In the genomic region with DNA sequence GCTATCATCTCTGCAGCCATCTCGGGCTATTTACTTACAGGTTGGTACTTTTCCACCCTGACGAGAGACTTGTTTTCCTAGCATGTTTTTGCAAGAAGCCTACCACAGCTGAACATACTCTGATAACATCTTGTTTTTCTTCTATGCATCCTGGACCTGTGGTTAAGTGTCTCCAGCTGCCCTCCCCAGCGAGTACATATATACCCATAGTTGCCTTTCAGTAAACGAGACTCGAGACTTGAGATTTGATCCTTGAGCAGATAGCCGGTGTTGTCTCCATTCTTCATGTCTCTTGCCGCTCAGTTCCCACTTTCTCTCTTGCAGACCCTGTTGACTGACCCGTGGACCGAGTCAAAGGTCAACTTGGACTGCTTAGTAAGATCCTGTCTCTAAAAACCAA, we compare ENCODE assay signal across 29 mouse cellular contexts. TPM values are rescaled to one million over a fixed set of nuclear protein-coding genes. Genes with fewer than 3 reads are reported as not detected.
DNase-seq lines count a peak whose midpoint lies in the region; ATAC-seq and TF ChIP-seq lines count a peak whose summit lies in the region.
"Had no signal": no experiment of that assay in that cellular context is flagged by ENCODE, and none has a peak within 500 bp of the region (broad histone marks: within the 10 kb centered on the region; RNA-seq: fewer than 3 reads in every experiment).

No protein-coding gene starts in this region.

- H3K9ac ChIP-seq in neural tube, embryonic 11.5 days (ENCODE audit: low read length), result no peak overlapping the region
- no peak overlapping the region for H3K9ac ChIP-seq in neural tube, embryonic 15.5 days (replicated peaks)
- H3K9ac ChIP-seq in stomach, postnatal 0 days (ENCODE audit: low read length), result no peak overlapping the region
- no peak overlapping the region for H3K9ac ChIP-seq in forebrain, embryonic 16.5 days (replicated peaks; ENCODE audit: low read depth, low read length)
- H3K9ac ChIP-seq: embryonic facial prominence, embryonic 13.5 days; forebrain, embryonic 12.5 days; forebrain, embryonic 15.5 days; hindbrain, embryonic 12.5 days; hindbrain, embryonic 15.5 days; intestine, embryonic 15.5 days had no signal

- no peak overlapping the region for H3K27ac ChIP-seq in neural tube, embryonic 11.5 days (ENCODE audit: low read depth, low read length)
- no peak overlapping the region for H3K27ac ChIP-seq in neural tube, embryonic 15.5 days (replicated peaks)
- no peak overlapping the region for H3K27ac ChIP-seq in stomach, postnatal 0 days (replicated peaks)
- H3K27ac ChIP-seq in forebrain, embryonic 16.5 days (ENCODE audit: low read length), result no peak overlapping the region
- H3K27ac ChIP-seq: embryonic facial prominence, embryonic 10.5 days; embryonic facial prominence, embryonic 13.5 days; forebrain, embryonic 12.5 days; forebrain, embryonic 15.5 days; gastrocnemius, adult 2 months; hindbrain, embryonic 12.5 days; hindbrain, embryonic 15.5 days; intestine, embryonic 15.5 days had no signal

- 77% methylated on average over 9 of the region's 9 CpGs for WGBS in neural tube, embryonic 11.5 days
- 89% methylated on average over 9 of the region's 9 CpGs for WGBS in neural tube, embryonic 15.5 days
- whole genome bisulfite sequencing in stomach, postnatal 0 days, result 68% methylated on average over 9 of the region's 9 CpGs
- 89% methylated on average over 9 of the region's 9 CpGs for WGBS in forebrain, embryonic 16.5 days

- H3K4me1 ChIP-seq in neural tube, embryonic 11.5 days (ENCODE audit: control insufficient read depth, insufficient read depth, low read length), result no peaks in the 10 kb centered on the region
- no peaks in the 10 kb centered on the region for H3K4me1 ChIP-seq in neural tube, embryonic 15.5 days
- no peaks in the 10 kb centered on the region for H3K4me1 ChIP-seq in stomach, postnatal 0 days (replicated peaks; ENCODE audit: control insufficient read depth, insufficient read depth)
- no peaks in the 10 kb centered on the region for H3K4me1 ChIP-seq in forebrain, embryonic 16.5 days (replicated peaks; ENCODE audit: control insufficient read depth, insufficient read depth, low read length)
- H3K4me1 ChIP-seq: forebrain, embryonic 12.5 days; forebrain, embryonic 15.5 days; hindbrain, embryonic 12.5 days; hindbrain, embryonic 15.5 days; intestine, embryonic 15.5 days had no signal

- H3K36me3 ChIP-seq in neural tube, embryonic 11.5 days (ENCODE audit: control insufficient read depth, insufficient read depth, low read length), result no peaks in the 10 kb centered on the region
- H3K36me3 ChIP-seq in neural tube, embryonic 15.5 days, result no peaks in the 10 kb centered on the region
- no peaks in the 10 kb centered on the region for H3K36me3 ChIP-seq in stomach, postnatal 0 days (ENCODE audit: control insufficient read depth, insufficient read depth, low read length)
- H3K36me3 ChIP-seq in forebrain, embryonic 16.5 days (ENCODE audit: control insufficient read depth, insufficient read depth), result no peaks in the 10 kb centered on the region
- H3K36me3 ChIP-seq: embryonic facial prominence, embryonic 10.5 days; embryonic facial prominence, embryonic 13.5 days; forebrain, embryonic 12.5 days; forebrain, embryonic 15.5 days; G1E; hindbrain, embryonic 12.5 days; hindbrain, embryonic 15.5 days; intestine, embryonic 15.5 days had no signal

- no peaks in the 10 kb centered on the region for H3K9me3 ChIP-seq in neural tube, embryonic 11.5 days (ENCODE audit: control insufficient read depth, low read length)
- no peaks in the 10 kb centered on the region for H3K9me3 ChIP-seq in neural tube, embryonic 15.5 days (replicated peaks)
- H3K9me3 ChIP-seq in stomach, postnatal 0 days (ENCODE audit: control insufficient read depth, low read length), result no peaks in the 10 kb centered on the region
- H3K9me3 ChIP-seq in forebrain, embryonic 16.5 days (ENCODE audit: control insufficient read depth, low read length), result no peaks in the 10 kb centered on the region
- H3K9me3 ChIP-seq: embryonic facial prominence, embryonic 13.5 days; forebrain, embryonic 12.5 days; forebrain, embryonic 15.5 days; hindbrain, embryonic 15.5 days; intestine, embryonic 15.5 days had no signal

- H3K4me2 ChIP-seq in neural tube, embryonic 11.5 days (ENCODE audit: low read depth), result no peak overlapping the region
- no peak overlapping the region for H3K4me2 ChIP-seq in neural tube, embryonic 15.5 days
- H3K4me2 ChIP-seq in stomach, postnatal 0 days (replicated peaks; ENCODE audit: low read depth), result no peak overlapping the region
- H3K4me2 ChIP-seq in forebrain, embryonic 16.5 days (ENCODE audit: low read length), result no peak overlapping the region
- H3K4me2 ChIP-seq: embryonic facial prominence, embryonic 13.5 days; forebrain, embryonic 12.5 days; forebrain, embryonic 15.5 days; heart, embryonic 11.5 days; hindbrain, embryonic 12.5 days; hindbrain, embryonic 15.5 days; intestine, embryonic 15.5 days had no signal

- no peak for TF ChIP-seq EP300 in stomach, postnatal 0 days (optimal IDR thresholded peaks at IDR 0.05)

- no peak for ATAC-seq in neural tube, embryonic 11.5 days (ENCODE audit: insufficient read depth, low FRiP score, low TSS enrichment)
- no peak for ATAC-seq in neural tube, embryonic 15.5 days (ENCODE audit: low FRiP score)
- ATAC-seq in activated CD4-positive, CD25-positive, alpha-beta regulatory T cell, adult 4 months, result peak; percentile 21
- ATAC-seq in stomach, postnatal 0 days (ENCODE audit: low FRiP score, low TSS enrichment), result no peak
- ATAC-seq in forebrain, embryonic 16.5 days, result no peak
- ATAC-seq: forebrain, embryonic 15.5 days; intestine, embryonic 15.5 days; Patski had no signal

- TF ChIP-seq CTCF in stomach, postnatal 0 days (IDR thresholded peaks at IDR 0.05; ENCODE audit: low read depth), result no peak

- no peak overlapping the region for H3K4me3 ChIP-seq in neural tube, embryonic 11.5 days (ENCODE audit: low read depth, low read length)
- no peak overlapping the region for H3K4me3 ChIP-seq in neural tube, embryonic 15.5 days (replicated peaks)
- no peak overlapping the region for H3K4me3 ChIP-seq in stomach, postnatal 0 days (ENCODE audit: low read depth, low read length)
- H3K4me3 ChIP-seq in forebrain, embryonic 16.5 days (replicated peaks; ENCODE audit: low read length), result no peak overlapping the region
- H3K4me3 ChIP-seq: embryonic facial prominence, embryonic 10.5 days; embryonic facial prominence, embryonic 13.5 days; erythroblast, embryonic 14.5 days; forebrain, embryonic 12.5 days; forebrain, embryonic 15.5 days; gastrocnemius, adult 2 months; hindbrain, embryonic 12.5 days; hindbrain, embryonic 15.5 days; intestine, embryonic 15.5 days had no signal

- H3K27me3 ChIP-seq in neural tube, embryonic 11.5 days (ENCODE audit: control insufficient read depth, insufficient read depth, low read length), result no peaks in the 10 kb centered on the region
- H3K27me3 ChIP-seq in neural tube, embryonic 15.5 days (replicated peaks), result peaks cover 4% of the 10 kb centered on the region; the same call in 1 of the 2 replicates
- no peaks in the 10 kb centered on the region for H3K27me3 ChIP-seq in stomach, postnatal 0 days (ENCODE audit: control insufficient read depth, insufficient read depth, low read length)
- no peaks in the 10 kb centered on the region for H3K27me3 ChIP-seq in forebrain, embryonic 16.5 days (replicated peaks; ENCODE audit: control insufficient read depth, insufficient read depth, low read length)
- H3K27me3 ChIP-seq: embryonic facial prominence, embryonic 13.5 days; forebrain, embryonic 12.5 days; forebrain, embryonic 15.5 days; hindbrain, embryonic 15.5 days; intestine, embryonic 15.5 days; Patski had no signal

- DNase-seq in neural tube, embryonic 11.5 days (ENCODE audit: low spot score), result peak; percentile 5
- DNase-seq in yolk sac, embryonic 10.5 days (ENCODE audit: low spot score), result peak; percentile 78
- DNase-seq in stomach, postnatal 0 days (ENCODE audit: low spot score), result no peak
- DNase-seq: adrenal gland, adult 2 months; adrenal gland, postnatal 14 days; B cell, adult 2 months; cerebellum, adult 11 months; cerebellum, adult 8-10 months; cerebellum, postnatal 10 days; cerebellum, postnatal 36 days; embryo, embryonic 11 days; gastrocnemius, adult 2 months; gastrocnemius, postnatal 14 days; heart, adult 11 months had no signal

RNA-seq across cellular contexts. Expression of a gene that starts 42.4 kb away (rescaled TPM):
- 0.09 TPM in 1 of 2 replicates, not detected in the other for polyA plus RNA-seq in neural tube, embryonic 11.5 days (2014; fragmentation: Nextera tagmentation; extraction: Ambion mirVana)
- 0.09 and 0.10 TPM in 2 replicates for polyA plus RNA-seq in neural tube, embryonic 15.5 days (2015; fragmentation: Nextera tagmentation; extraction: Ambion mirVana)
- polyA plus RNA-seq in activated CD4-positive, CD25-positive, alpha-beta regulatory T cell, adult 4 months (2017; shearing (Covaris generic)), result under 1 TPM in 1 of 2 experiments, not detected in 1; 0.17 TPM
- 0.07 TPM in 1 of 2 replicates, not detected in the other for polyA plus RNA-seq in stomach, postnatal 0 days (2015; fragmentation: Nextera tagmentation; extraction: Ambion mirVana)
- polyA plus RNA-seq in forebrain, embryonic 16.5 days (2015; fragmentation: Nextera tagmentation; extraction: Ambion mirVana), result not detected in 2 replicates
- polyA plus RNA-seq: adrenal gland, adult 2 months; cortical plate, adult 2 months; erythroblast, embryonic 14.5 days; G1E; Patski had no signal

RNA-seq across cellular contexts. Expression of a gene that starts 56.6 kb away (rescaled TPM):
- polyA plus RNA-seq in neural tube, embryonic 11.5 days (2014; fragmentation: Nextera tagmentation; extraction: Ambion mirVana), result 73.6 and 74.2 TPM in 2 replicates
- 11.5 and 22.7 TPM in 2 replicates for polyA plus RNA-seq in neural tube, embryonic 15.5 days (2015; fragmentation: Nextera tagmentation; extraction: Ambion mirVana)
- polyA plus RNA-seq in activated CD4-positive, CD25-positive, alpha-beta regulatory T cell, adult 4 months (2017; shearing (Covaris generic)), result 100 to 1,000 TPM; 154 to 186 TPM
- 24.9 and 25.4 TPM in 2 replicates for polyA plus RNA-seq in stomach, postnatal 0 days (2015; fragmentation: Nextera tagmentation; extraction: Ambion mirVana)
- polyA plus RNA-seq in forebrain, embryonic 16.5 days (2015; fragmentation: Nextera tagmentation; extraction: Ambion mirVana), result 23.3 and 23.4 TPM in 2 replicates
